Mouse (Mus musculus) right cerebral cortex, postnatal 4 days (tissue): ENCODE data around the gene Dhps.
A peak's percentile ranks its signal among the peaks of the same experiment; 100 is the strongest.

ENCODE experiments used
- DNase-seq: peaks from one replicate; pipeline ENCODE4 v3.0.0-alpha.2; 2022

Dhps gene

DNA sequence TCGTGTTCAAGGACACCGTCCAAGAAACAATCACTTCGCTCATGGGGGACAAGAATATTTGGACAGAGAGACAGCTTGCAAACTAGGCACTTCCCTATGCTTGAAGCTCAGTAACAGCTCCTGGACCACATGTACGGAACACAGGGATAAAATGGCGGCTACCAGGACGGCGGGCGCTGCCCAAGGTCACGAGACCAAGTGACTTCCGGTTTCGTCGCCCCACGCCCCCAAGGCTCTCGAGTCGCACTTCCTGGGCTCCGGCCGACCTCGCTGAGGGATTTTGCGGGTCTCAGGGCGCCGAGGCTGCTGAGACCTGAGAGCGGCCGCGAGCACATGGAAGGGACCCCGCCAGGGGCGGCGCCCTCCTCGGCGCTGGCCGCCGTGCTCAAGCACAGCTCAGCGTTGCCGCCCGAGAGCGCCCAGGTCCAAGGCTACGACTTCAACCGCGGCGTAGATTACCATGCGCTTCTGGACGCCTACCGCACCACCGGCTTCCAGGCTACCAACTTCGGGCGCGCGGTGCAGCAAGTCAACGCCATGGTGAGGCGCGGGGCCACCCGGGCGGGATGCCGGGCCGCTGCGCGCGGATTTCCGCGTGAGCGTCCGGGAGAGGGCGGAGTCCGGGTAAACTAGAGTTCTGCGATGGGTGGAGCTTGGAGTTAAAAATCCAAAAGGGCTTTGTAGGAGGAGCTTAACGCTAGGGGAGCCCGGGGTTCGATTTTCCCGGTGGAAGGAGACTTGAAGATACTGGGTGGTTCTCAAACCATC is at the start of gene Dhps:
Dhps (plus strand) TSS at position 244 of the 768 bp plus-strand sequence.
- DNase-seq = peak; percentile 86

GRCm38 (mm10) chr8:85023846-85024245 is 47.7 kb upstream of the Dhps start:
- no peak for DNase-seq

DNA sequence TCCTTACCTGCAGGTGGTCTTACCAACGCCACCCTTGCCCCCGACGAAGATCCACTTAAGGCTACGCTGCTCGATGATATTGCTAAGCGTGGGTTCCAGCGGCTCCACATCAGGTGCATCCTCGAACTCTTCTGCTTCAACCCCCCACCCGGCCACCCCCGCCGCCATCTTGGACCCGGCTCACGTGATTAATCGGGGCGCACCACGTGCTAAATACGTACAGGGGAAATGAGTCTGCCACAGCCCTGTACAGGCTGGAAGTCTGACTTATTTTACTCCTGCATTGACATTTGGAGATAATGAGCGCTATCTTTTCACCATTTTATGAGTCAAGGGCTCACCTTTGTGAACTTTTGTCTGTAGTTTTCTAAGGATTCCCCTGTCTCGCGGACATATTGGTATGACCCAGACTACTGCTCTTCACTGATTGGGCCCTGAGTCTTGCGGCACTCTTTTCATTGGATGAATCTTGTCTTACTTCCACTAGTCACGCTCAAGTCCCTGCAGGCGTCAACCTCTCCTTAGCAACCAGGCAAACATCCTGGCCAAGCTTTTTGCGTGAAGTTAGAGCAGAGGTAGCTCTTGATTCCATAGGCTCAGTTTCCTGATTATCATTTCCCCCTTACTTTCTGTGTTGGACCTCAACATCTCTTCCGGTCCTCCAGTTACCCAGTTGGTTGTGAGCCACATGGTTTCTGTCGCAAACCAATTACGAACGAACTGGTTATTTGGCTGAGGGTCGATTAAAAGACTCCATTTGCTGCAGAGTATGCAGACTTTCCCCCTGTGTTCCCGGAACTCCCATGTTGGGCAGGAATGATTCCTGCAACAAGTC is 46.2 kb upstream of the Dhps start, which contains the start of gene Asna1:
Asna1 (minus strand) TSS at position 184 of the 835 bp plus-strand sequence.
- peak; percentile 82 for DNase-seq

DNA sequence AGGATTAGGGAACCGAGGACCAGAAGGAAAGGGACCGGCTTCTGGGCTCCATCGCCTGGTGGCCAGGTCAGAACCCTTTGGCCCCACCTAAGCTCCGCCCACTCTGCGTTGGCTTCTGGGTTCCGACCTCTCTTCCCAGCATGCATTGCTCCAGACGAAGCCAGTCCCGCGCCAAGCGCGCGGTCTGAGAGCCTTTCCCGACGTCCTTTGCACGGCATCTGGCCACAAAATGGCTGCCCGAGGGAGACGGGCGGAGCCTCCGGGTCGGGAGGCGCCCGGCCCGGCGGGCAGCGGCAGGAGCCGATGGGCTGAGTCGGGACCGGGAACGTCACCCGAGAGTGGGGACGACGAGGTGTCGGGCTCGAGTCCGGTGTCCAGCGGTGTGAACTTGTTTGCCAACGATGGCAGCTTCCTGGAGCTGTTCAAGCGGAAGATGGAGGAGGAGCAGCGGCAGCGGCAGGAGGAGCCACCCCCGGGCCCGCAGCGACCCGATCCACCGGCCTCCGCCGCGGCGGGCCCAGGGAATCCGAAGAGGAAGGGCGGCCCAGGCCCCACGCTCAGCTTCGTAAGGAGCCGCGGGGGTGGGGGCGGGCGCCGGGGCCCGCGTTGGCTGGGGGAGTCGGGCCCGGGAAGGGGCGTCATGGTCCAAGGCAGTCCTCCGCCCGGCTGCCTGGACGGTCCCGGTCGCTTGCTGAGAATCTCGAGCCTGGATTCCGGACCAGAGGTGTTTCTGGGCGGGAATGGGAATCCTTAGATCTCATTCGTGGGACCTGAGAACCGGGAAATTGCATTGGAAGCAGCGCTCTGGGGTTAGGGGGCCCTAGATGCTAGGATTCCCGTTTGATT is 44.7 kb upstream of the Dhps start, which contains the start of gene Trir:
Trir (plus strand) TSS at position 154 of the 846 bp plus-strand sequence.
- peak; percentile 89 for DNase-seq

- DNase-seq = no peak
Measured at GRCm38 (mm10) chr8:85027516-85027855, 44.1 kb upstream of the Dhps start.

- no peak for DNase-seq
Measured at GRCm38 (mm10) chr8:85027922-85028321, 43.6 kb upstream of the Dhps start.

DNA sequence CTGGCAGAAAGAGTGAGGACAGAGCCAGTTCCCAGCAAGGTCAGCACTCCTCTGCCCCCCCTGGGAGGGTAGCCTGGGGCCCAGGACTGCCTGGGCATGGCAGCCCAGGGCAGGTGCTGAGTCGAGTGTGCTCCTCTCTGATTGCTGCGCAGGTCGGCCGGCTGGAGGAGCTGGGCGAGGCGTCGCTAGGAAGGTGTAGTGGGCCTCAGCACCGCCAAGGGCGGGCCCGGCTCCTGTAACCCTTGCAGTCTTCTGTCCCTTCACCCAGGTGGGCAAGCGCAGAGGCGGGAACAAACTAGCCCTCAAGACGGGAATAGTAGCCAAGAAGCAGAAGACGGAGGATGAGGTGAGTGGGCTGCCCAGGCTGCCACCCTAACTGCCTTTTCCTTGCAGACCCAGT is 42.3 kb upstream of the Dhps start:
- DNase-seq = no peak

- no peak for DNase-seq
Measured at GRCm38 (mm10) chr8:85032622-85033311, 38.8 kb upstream of the Dhps start.

- no peak for DNase-seq
Measured at GRCm38 (mm10) chr8:85033867-85034266, 37.7 kb upstream of the Dhps start.

GRCm38 (mm10) chr8:85034764-85035163 is 36.8 kb upstream of the Dhps start:
- DNase-seq = peak; percentile 79

GRCm38 (mm10) chr8:85035165-85035727 is 36.3 kb upstream of the Dhps start:
- no peak for DNase-seq

GRCm38 (mm10) chr8:85035728-85036310 is 35.7 kb upstream of the Dhps start:
- DNase-seq = no peak

DNA sequence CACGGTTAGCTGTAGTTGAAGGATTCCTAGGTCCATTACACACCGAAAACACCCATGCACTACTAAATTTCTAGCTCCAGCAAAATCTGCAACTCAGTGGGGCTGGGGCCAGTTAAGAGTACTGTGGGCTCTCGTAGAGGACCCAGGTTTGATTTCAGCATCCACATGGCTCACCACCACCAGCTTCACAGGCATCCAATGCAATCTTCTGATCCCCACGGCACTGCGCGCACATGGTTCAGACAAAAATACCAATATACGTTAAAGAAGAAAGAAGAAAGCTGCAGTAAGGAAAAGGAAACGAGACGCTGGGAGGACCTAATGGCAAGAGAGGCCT is 35.2 kb upstream of the Dhps start:
- no peak for DNase-seq

DNA sequence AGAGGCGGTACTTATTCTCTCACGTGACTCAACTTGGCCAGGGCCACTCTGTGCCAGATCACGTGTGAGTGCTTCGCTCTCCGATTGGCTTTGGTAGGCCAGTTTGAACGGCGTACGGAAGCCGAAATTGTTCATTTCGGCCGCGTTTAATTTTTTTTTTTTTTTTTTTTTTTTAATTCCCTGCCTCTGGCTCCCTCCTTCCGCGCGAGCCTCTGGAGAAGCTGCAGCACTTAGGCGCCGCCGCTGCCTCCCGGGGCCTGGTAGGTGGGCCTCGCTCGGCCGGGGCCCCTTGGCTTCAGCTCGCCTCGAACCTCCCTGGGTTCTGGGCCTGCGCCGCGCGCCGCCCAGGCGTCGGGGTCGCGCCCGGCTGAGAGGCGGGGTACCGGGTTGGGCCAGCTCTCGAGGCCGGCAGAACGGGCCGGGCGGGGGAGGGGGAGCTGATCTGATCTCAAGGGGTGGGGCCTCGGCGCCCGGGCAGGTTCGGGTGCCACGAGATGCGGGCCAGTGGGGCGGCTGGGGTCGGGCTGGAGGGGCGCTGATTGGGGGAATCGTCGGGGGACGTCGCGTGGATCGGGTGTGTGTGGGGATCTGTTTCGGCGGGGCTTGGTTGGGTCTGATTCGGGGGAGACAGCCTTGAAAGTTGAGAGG is 34.7 kb upstream of the Dhps start, which contains the start of gene Tnpo2:
Tnpo2 (plus strand) TSS at position 198 of the 648 bp plus-strand sequence.
- DNase-seq = peak; percentile 80

DNA sequence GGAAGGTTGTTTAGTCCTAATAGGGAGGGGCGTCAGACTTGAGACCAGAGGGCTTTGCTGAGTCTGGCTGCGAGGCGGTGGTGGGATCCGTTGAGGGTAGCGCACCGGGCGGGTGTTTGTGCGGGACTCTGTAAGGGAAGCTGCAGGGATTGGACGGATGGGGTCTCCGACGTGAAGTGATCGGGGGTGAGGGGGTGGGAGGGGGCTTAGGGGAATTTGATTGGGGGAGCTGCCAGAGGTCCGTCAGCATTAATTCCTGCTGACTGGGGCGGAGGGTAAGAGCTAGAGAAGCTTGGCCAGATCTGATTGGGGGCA is 34.2 kb upstream of the Dhps start:
- DNase-seq = no peak

DNA sequence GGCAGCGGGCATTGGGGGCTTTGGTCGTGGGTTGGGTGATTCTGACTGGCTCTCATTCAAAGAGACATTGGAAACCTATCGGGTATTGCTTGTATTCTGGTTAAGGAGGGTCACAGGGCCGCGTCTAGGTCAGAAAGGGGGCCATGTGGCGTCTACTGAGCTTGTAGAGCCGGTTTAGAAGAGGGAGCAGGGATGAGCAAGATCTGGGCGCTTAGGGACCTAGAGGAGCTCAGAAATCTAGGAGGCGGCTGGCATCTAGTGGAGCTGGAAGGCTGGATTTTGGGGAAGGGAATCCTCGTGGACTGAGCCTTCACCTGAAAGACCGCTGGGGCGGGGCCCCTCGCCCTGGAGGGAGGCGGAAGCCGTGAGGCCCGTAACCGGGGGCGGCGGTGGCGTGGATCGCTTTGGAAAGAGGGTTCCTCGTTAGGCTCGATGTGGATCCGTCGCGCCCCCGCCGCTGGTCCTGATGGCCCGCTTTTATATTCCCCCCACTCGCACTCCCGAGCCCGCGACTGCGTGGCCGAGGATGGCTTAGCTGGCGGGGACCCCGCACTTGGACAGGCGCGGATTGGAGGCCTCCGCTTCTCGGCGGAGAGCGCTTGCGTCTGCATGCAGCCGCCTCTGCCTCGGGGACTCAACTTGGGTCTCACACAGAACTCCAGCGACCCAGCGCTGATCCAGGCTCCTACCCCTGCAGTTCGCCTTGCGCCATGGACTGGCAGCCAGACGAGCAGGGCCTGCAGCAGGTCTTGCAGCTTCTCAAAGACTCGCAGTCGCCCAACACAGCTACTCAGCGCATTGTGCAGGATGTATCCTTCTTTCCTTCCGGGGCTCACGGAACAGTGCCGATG is 33.7 kb upstream of the Dhps start:
- DNase-seq = peak; percentile 42

GRCm38 (mm10) chr8:85043619-85044018 is 27.9 kb upstream of the Dhps start:
- no peak for DNase-seq

DNA sequence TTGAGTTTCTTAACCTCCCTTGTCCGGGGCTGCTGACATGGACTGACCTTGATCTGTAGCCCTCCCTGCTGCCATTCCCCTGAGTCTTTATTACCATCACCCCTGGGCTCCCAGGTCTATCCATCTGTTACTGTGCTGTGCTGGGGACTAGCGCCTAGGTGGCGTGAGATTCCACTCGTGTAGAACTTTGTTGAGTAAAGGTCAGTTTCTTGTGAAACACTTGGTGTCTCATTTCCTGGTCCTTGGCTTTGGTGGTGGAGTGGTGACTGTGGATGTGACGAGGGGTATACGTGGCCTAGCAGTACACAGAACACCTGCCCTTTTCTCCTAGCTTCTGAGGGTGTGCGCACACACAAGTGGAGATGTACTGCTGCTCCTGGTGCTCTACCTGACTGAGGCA is 14.2 kb upstream of the Dhps start:
- DNase-seq = no peak

DNA sequence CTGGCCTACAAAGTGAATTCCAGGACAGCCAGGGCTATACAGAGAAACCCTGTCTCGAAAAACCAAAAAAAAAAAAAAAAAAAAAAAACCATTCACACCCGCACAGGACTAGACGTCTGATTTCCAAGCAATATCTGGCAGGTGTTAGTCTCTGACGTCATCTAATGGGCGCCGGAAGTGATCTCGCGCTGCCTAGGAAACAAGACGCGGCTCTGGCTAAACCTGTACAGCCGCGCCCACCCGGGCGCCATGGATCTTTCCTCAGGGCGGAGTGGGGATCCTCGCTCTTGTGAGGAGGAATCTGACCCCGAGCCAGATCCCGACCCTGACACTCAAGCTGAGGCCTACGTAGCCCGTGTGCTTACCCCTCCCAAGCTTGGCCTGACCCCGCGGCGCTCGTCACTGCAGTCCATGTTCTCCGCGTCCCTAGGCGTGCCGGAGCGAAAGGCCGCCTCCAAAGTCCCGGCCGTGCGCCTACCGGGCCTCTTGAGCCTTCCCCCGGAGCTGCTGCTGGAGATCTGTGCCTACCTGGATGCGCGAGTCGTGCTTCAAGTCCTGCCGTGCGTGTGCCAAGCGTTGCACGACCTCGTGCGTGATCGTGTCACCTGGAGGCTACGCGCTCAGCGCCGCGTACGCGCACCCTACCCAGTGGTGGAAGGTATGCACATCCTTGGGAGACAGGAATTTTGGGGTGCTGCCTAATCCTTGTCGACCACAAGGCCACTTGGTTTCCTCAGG is 11.5 kb upstream of the Dhps start, which contains the start of gene Fbxw9:
Fbxw9 (plus strand) TSS at position 177 of the 738 bp plus-strand sequence.
- peak; percentile 84 for DNase-seq

- no peak for DNase-seq
Measured at GRCm38 (mm10) chr8:85062603-85063002, 9.0 kb upstream of the Dhps start.
